Mouse (Mus musculus): ENCODE results near the gene Atpaf2. TPM values are rescaled to one million over a fixed set of nuclear protein-coding genes. Genes with fewer than 3 reads are reported as not detected.

Gene Atpaf2
- polyA plus RNA-seq, 1 experiment from 2014 or later: 47.9 TPM

DNA sequence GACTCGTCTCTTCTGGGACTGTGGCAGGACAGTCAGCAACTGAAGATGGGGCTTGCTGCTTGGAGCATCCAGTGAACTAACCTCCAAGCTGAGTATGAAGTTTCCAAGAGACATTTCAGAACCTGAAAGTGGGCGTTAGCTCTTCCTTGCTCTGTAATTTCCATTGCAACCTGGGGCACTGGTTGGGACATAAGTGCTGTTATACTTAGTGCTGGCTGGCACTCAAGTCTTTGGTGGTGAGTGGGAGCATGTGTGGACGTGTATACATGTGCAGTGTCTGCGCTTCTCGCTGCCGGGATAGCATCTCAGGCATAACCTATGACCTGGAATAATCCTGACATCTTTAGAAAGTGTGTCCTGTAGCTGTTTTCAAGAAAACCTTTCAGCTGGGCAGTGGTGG lies 26.9 kb downstream of the Atpaf2 start:
- no peaks in the 10 kb centered on the region for H3K27me3 ChIP-seq (ENCODE audit: control insufficient read depth, insufficient read depth, low read length)
- H3K9me3 ChIP-seq (replicated peaks; ENCODE audit: control insufficient read depth, low read length): no peaks in the 10 kb centered on the region
- no peak overlapping the region for H3K27ac ChIP-seq (replicated peaks; ENCODE audit: low read depth, low read length)
- 84% methylated on average over 6 of the region's 6 CpGs for WGBS
- no peak overlapping the region for H3K4me3 ChIP-seq (ENCODE audit: low read depth, low read length)
- H3K9ac ChIP-seq (replicated peaks; ENCODE audit: low read length): no peak overlapping the region
- H3K36me3 ChIP-seq (replicated peaks; ENCODE audit: control insufficient read depth, insufficient read depth, low read depth, low read length): no peaks in the 10 kb centered on the region
- H3K4me1 ChIP-seq (ENCODE audit: control insufficient read depth, insufficient read depth, low read length): no peaks in the 10 kb centered on the region
- ATAC-seq (replicated peaks; ENCODE audit: insufficient number of reproducible peaks, low FRiP score, low TSS enrichment, low read depth) (no peak), DNase-seq (ENCODE audit: low spot score) (no peak)
- no peak overlapping the region for H3K4me2 ChIP-seq (ENCODE audit: low read depth, low read length)

DNA sequence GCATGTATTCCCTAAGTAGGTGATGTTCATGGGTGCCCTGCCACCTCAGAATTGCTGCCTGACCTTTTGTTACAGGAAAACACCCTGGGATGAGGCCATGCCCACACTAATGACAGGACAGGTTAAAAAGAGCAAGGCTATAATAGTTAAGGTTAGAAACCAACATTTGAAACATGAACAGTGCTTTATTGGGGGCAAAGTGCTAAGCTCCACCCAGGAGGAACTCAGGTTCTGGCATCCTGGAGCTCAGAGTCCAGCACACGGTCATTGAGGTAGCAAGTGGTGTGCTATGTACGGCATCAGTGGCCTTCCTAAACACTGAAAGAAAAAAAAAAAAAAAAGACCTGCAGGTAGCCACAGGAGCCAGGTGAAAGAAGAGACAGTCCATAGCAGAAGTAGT lies 30.3 kb downstream of the Atpaf2 start:
- ATAC-seq (replicated peaks; ENCODE audit: insufficient number of reproducible peaks, low FRiP score, low TSS enrichment, low read depth) (no peak), DNase-seq (ENCODE audit: low spot score) (no peak)
- Histone ChIP-seq H3K4me2 (ENCODE audit: low read depth, low read length) (no peak overlapping the region), H3K4me1 (ENCODE audit: control insufficient read depth, insufficient read depth, low read length) (peaks cover 3% of the 10 kb centered on the region), H3K27me3 (ENCODE audit: control insufficient read depth, insufficient read depth, low read length) (no peaks in the 10 kb centered on the region), H3K9ac (replicated peaks; ENCODE audit: low read length) (no peak overlapping the region), H3K9me3 (replicated peaks; ENCODE audit: control insufficient read depth, low read length) (no peaks in the 10 kb centered on the region), H3K4me3 (ENCODE audit: low read depth, low read length) (no peak overlapping the region), H3K27ac (replicated peaks; ENCODE audit: low read depth, low read length) (no peak overlapping the region), H3K36me3 (replicated peaks; ENCODE audit: control insufficient read depth, insufficient read depth, low read depth, low read length) (no peaks in the 10 kb centered on the region)
- 87% methylated on average over 2 of the region's 2 CpGs for WGBS

- DNase-seq (ENCODE audit: low spot score): no peak
Observed at GRCm38 (mm10) chr11:60385946-60386345, 32.3 kb downstream of the Atpaf2 start.

DNA sequence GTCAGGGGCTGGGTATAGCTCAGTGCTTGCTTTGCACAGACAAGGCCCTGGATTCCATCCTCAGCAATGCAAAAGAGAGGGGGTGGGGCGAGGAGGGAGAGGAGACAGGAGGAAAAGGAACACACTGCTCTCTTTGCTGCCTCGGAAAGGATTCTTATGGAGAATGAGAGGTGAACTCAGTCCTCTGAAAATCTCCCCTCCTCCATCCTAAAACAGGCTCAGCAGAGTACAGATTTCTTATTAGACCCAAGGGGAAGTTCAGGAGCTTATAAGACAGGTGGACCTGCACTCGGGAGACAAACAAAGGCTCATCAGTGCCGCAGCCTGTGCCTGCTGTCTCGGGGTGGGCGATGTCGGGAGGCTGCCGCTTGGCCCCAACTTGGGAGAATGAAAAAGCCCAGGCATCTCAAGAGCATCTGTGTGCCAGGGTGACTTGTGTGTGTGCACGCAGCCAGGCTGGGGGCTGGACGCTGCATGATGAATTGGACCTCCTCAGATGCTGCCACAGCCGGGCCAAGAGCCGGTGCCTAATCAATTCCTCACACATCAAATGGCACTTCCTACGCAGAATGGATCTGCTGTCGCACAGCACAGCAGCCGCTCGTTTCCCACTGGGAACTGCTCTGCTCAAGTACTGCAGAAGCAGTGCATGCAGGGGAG lies 33.4 kb downstream of the Atpaf2 start:
- Histone ChIP-seq H3K27ac (replicated peaks; ENCODE audit: low read depth, low read length) (0 out of 2 replicates have a peak overlapping the region, but pooled peaks have one; percentile 20), H3K4me2 (ENCODE audit: low read depth, low read length) (peak overlapping the region; percentile 34), H3K9ac (replicated peaks; ENCODE audit: low read length) (peak overlapping the region; percentile 39), H3K9me3 (replicated peaks; ENCODE audit: control insufficient read depth, low read length) (no peaks in the 10 kb centered on the region), H3K4me3 (ENCODE audit: low read depth, low read length) (peak overlapping the region; percentile 8; the same call in 1 of the 2 replicates), H3K4me1 (ENCODE audit: control insufficient read depth, insufficient read depth, low read length) (peaks cover 3% of the 10 kb centered on the region), H3K36me3 (replicated peaks; ENCODE audit: control insufficient read depth, insufficient read depth, low read depth, low read length) (no peaks in the 10 kb centered on the region), H3K27me3 (ENCODE audit: control insufficient read depth, insufficient read depth, low read length) (no peaks in the 10 kb centered on the region)
- WGBS: 4% methylated on average over 16 of the region's 16 CpGs
- ATAC-seq (replicated peaks; ENCODE audit: insufficient number of reproducible peaks, low FRiP score, low TSS enrichment, low read depth) (no peak), DNase-seq (ENCODE audit: low spot score) (peak; percentile 27)

More at GRCm38 (mm10) chr11:60385946-60386345, 32.3 kb downstream of the Atpaf2 start:
- no peaks in the 10 kb centered on the region for H3K9me3 ChIP-seq (replicated peaks; ENCODE audit: control insufficient read depth, low read length)
- H3K4me1 ChIP-seq (ENCODE audit: control insufficient read depth, insufficient read depth, low read length): peaks cover 3% of the 10 kb centered on the region
- no peak overlapping the region for H3K4me2 ChIP-seq (ENCODE audit: low read depth, low read length)
- H3K36me3 ChIP-seq (replicated peaks; ENCODE audit: control insufficient read depth, insufficient read depth, low read depth, low read length): no peaks in the 10 kb centered on the region
- no peaks in the 10 kb centered on the region for H3K27me3 ChIP-seq (ENCODE audit: control insufficient read depth, insufficient read depth, low read length)
- no peak for ATAC-seq (replicated peaks; ENCODE audit: insufficient number of reproducible peaks, low FRiP score, low TSS enrichment, low read depth)
- WGBS: 90% methylated on average over 5 of the region's 5 CpGs
- no peak overlapping the region for H3K4me3 ChIP-seq (ENCODE audit: low read depth, low read length)
- H3K9ac ChIP-seq (replicated peaks; ENCODE audit: low read length): no peak overlapping the region
- H3K27ac ChIP-seq (replicated peaks; ENCODE audit: low read depth, low read length): no peak overlapping the region

- H3K4me2 ChIP-seq (ENCODE audit: low read depth, low read length): no peak overlapping the region
- WGBS: 84% methylated on average over 6 of the region's 6 CpGs
- peaks cover 3% of the 10 kb centered on the region for H3K4me1 ChIP-seq (ENCODE audit: control insufficient read depth, insufficient read depth, low read length)
- no peak overlapping the region for H3K4me3 ChIP-seq (ENCODE audit: low read depth, low read length)
- no peak overlapping the region for H3K9ac ChIP-seq (replicated peaks; ENCODE audit: low read length)
- no peaks in the 10 kb centered on the region for H3K9me3 ChIP-seq (replicated peaks; ENCODE audit: control insufficient read depth, low read length)
- H3K27me3 ChIP-seq (ENCODE audit: control insufficient read depth, insufficient read depth, low read length): no peaks in the 10 kb centered on the region
- ATAC-seq (replicated peaks; ENCODE audit: insufficient number of reproducible peaks, low FRiP score, low TSS enrichment, low read depth) (no peak), DNase-seq (ENCODE audit: low spot score) (no peak)
- no peak overlapping the region for H3K27ac ChIP-seq (replicated peaks; ENCODE audit: low read depth, low read length)
- no peaks in the 10 kb centered on the region for H3K36me3 ChIP-seq (replicated peaks; ENCODE audit: control insufficient read depth, insufficient read depth, low read depth, low read length)
Observed at GRCm38 (mm10) chr11:60383518-60383917, 34.7 kb downstream of the Atpaf2 start.

DNA sequence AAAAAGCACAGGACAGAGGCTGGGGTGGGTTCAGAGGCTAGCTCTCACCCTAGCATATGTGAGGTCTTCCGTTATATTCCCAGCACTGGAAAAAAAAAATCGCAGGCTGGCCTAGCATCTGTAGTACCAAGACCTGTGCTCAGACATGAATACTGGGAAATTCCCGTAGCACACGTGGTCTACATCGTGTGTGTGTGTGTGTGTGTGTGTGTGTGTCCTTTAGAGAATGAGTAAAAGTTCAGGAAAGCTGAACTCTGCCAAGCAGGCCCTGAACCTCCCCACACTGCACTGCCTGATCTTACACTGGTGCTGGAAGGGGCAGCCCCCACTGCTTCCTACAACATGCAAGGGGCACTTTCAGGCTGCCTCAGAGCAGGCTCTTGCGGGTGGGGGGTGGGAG lies 43.8 kb downstream of the Atpaf2 start:
- Histone ChIP-seq H3K4me2 (ENCODE audit: low read depth, low read length) (no peak overlapping the region), H3K4me3 (ENCODE audit: low read depth, low read length) (no peak overlapping the region), H3K9ac (replicated peaks; ENCODE audit: low read length) (no peak overlapping the region), H3K27ac (replicated peaks; ENCODE audit: low read depth, low read length) (no peak overlapping the region), H3K27me3 (ENCODE audit: control insufficient read depth, insufficient read depth, low read length) (no peaks in the 10 kb centered on the region), H3K36me3 (replicated peaks; ENCODE audit: control insufficient read depth, insufficient read depth, low read depth, low read length) (no peaks in the 10 kb centered on the region), H3K9me3 (replicated peaks; ENCODE audit: control insufficient read depth, low read length) (no peaks in the 10 kb centered on the region), H3K4me1 (ENCODE audit: control insufficient read depth, insufficient read depth, low read length) (no peaks in the 10 kb centered on the region)
- 80% methylated on average over 6 of the region's 6 CpGs for WGBS
- ATAC-seq (replicated peaks; ENCODE audit: insufficient number of reproducible peaks, low FRiP score, low TSS enrichment, low read depth): no peak
- DNase-seq (ENCODE audit: low spot score): no peak

GRCm38 (mm10) chr11:60370431-60370830 lies 47.8 kb downstream of the Atpaf2 start:
- Histone ChIP-seq H3K27ac (replicated peaks; ENCODE audit: low read depth, low read length) (no peak overlapping the region), H3K36me3 (replicated peaks; ENCODE audit: control insufficient read depth, insufficient read depth, low read depth, low read length) (no peaks in the 10 kb centered on the region), H3K27me3 (ENCODE audit: control insufficient read depth, insufficient read depth, low read length) (no peaks in the 10 kb centered on the region), H3K4me3 (ENCODE audit: low read depth, low read length) (no peak overlapping the region), H3K9ac (replicated peaks; ENCODE audit: low read length) (no peak overlapping the region), H3K9me3 (replicated peaks; ENCODE audit: control insufficient read depth, low read length) (no peaks in the 10 kb centered on the region), H3K4me1 (ENCODE audit: control insufficient read depth, insufficient read depth, low read length) (peaks cover 7% of the 10 kb centered on the region; the same call in 1 of the 2 replicates), H3K4me2 (ENCODE audit: low read depth, low read length) (no peak overlapping the region)
- DNase-seq (ENCODE audit: low spot score) (no peak), ATAC-seq (replicated peaks; ENCODE audit: insufficient number of reproducible peaks, low FRiP score, low TSS enrichment, low read depth) (no peak)
- 90% methylated on average over 13 of the region's 13 CpGs for WGBS

GRCm38 (mm10) chr11:60369448-60369847 lies 48.8 kb downstream of the Atpaf2 start:
- no peak for ATAC-seq (replicated peaks; ENCODE audit: insufficient number of reproducible peaks, low FRiP score, low TSS enrichment, low read depth)
- Histone ChIP-seq H3K36me3 (replicated peaks; ENCODE audit: control insufficient read depth, insufficient read depth, low read depth, low read length) (no peaks in the 10 kb centered on the region), H3K27ac (replicated peaks; ENCODE audit: low read depth, low read length) (no peak overlapping the region), H3K9me3 (replicated peaks; ENCODE audit: control insufficient read depth, low read length) (no peaks in the 10 kb centered on the region), H3K4me2 (ENCODE audit: low read depth, low read length) (no peak overlapping the region), H3K27me3 (ENCODE audit: control insufficient read depth, insufficient read depth, low read length) (no peaks in the 10 kb centered on the region), H3K9ac (replicated peaks; ENCODE audit: low read length) (no peak overlapping the region), H3K4me1 (ENCODE audit: control insufficient read depth, insufficient read depth, low read length) (peaks cover 7% of the 10 kb centered on the region; the same call in 1 of the 2 replicates), H3K4me3 (ENCODE audit: low read depth, low read length) (no peak overlapping the region)
- no peak for DNase-seq (ENCODE audit: low spot score)
- WGBS: 64% methylated on average over 4 of the region's 4 CpGs
